Mouse (Mus musculus) neural tube, embryonic 15.5 days (tissue): ENCODE measurements at regions not wholly inside any gene's neighbourhood (a gene's known extent, or its start where the extent isn't known, plus 50 kb on each side); places are given as distances from the start of the nearest gene placed in this dataset.

Source experiments
- ATAC-seq: fragments of 200-750 bp; cut with Nextera tagmentation; 2 replicates; pipeline ENCODE4 v1.8.0; 2017; ENCODE audit warnings: mild to moderate bottlenecking, moderate TSS enrichment, moderate library complexity; ENCODE audit not compliant: low FRiP score
- H3K27ac ChIP-seq: fragments of 300-500 bp; sonication (generic); replicated peaks from 2 replicates; pipeline ENCODE4 v1.5.1; 2015; ENCODE audit warnings: mild to moderate bottlenecking, inconsistent platforms
- H3K27me3 ChIP-seq: fragments of 300-500 bp; sonication (generic); replicated peaks from 2 replicates; pipeline ENCODE4 v1.6.1; 2015; ENCODE audit warnings: inconsistent platforms
- H3K36me3 ChIP-seq: fragments of 300-500 bp; sonication (generic); 2 replicates; pipeline ENCODE4 v1.6.1; 2015; ENCODE audit warnings: inconsistent platforms
- H3K4me1 ChIP-seq: fragments of 300-500 bp; sonication (generic); 2 replicates; pipeline ENCODE4 v1.6.1; 2015; ENCODE audit warnings: inconsistent platforms
- H3K4me2 ChIP-seq: fragments of 300-500 bp; sonication (generic); 2 replicates; pipeline ENCODE4 v1.6.1; 2015; ENCODE audit warnings: inconsistent platforms, mild to moderate bottlenecking, moderate library complexity
- H3K4me3 ChIP-seq: fragments of 300-500 bp; sonication (generic); replicated peaks from 2 replicates; pipeline ENCODE4 v1.5.1; 2015; ENCODE audit warnings: mild to moderate bottlenecking, inconsistent platforms
- H3K9ac ChIP-seq: fragments of 300-500 bp; sonication (generic); replicated peaks from 2 replicates; pipeline ENCODE4 v1.6.1; 2015; ENCODE audit warnings: mild to moderate bottlenecking, inconsistent platforms
- H3K9me3 ChIP-seq: fragments of 300-500 bp; sonication (generic); replicated peaks from 2 replicates; pipeline ENCODE4 v1.6.1; 2016; ENCODE audit warnings: inconsistent platforms
- WGBS: fragments of 180-500 bp; shearing (Covaris S2); methylation state at CpG from one replicate; pipeline ENCODE4 v1.1.7; 2015; ENCODE audit warnings: mixed read lengths; 5-methylcytosine and 5-hydroxymethylcytosine counted together

GRCm38 (mm10) chr9:42178759-42179377 is 54.8 kb upstream of the Sorl1 start:
- Histone ChIP-seq H3K27me3 (no peaks in the 10 kb centered on the region), H3K4me3 (no peak overlapping the region), H3K36me3 (no peaks in the 10 kb centered on the region), H3K4me1 (peaks cover 16% of the 10 kb centered on the region), H3K9ac (no peak overlapping the region), H3K9me3 (no peaks in the 10 kb centered on the region), H3K4me2 (no peak overlapping the region), H3K27ac (0 out of 2 replicates have a peak overlapping the region, but pooled peaks have one; percentile 28)
- no peak for ATAC-seq
- WGBS: 19% methylated on average over 4 of the region's 4 CpGs

GRCm38 (mm10) chr9:42174349-42174955 is 50.4 kb upstream of the Sorl1 start:
- no peak overlapping the region for H3K4me2 ChIP-seq
- ATAC-seq: no peak
- H3K4me3 ChIP-seq: no peak overlapping the region
- no peak overlapping the region for H3K27ac ChIP-seq
- 42% methylated on average over 2 of the region's 2 CpGs for WGBS
- H3K9ac ChIP-seq: no peak overlapping the region
- H3K36me3 ChIP-seq: no peaks in the 10 kb centered on the region
- H3K4me1 ChIP-seq: peaks cover 5% of the 10 kb centered on the region
- no peaks in the 10 kb centered on the region for H3K9me3 ChIP-seq
- H3K27me3 ChIP-seq: no peaks in the 10 kb centered on the region
